Mouse (Mus musculus) stomach, embryonic 14.5 days (tissue): ENCODE data around the gene Cldn5. TPM values are rescaled to one million over a fixed set of nuclear protein-coding genes. Genes with fewer than 3 reads are reported as not detected.

ENCODE experiments used
- ATAC-seq: fragments of 200-750 bp; cut with Nextera tagmentation; 2 replicates; pipeline ENCODE4 v1.8.0; 2017; ENCODE audit warnings: low read depth, moderate TSS enrichment; ENCODE audit not compliant: insufficient number of reproducible peaks, insufficient read depth, low FRiP score
- H3K27ac ChIP-seq: fragments of 300-500 bp; sonication (generic); 2 replicates; pipeline ENCODE4 v1.5.1; 2014; ENCODE audit warnings: mild to moderate bottlenecking, low read length, moderate library complexity, mixed read lengths
- H3K27me3 ChIP-seq: fragments of 300-500 bp; sonication (generic); 2 replicates; pipeline ENCODE4 v1.6.1; 2014; ENCODE audit warnings: low read length, control low read depth, mixed read lengths; ENCODE audit not compliant: control insufficient read depth, insufficient read depth
- H3K36me3 ChIP-seq: fragments of 300-500 bp; sonication (generic); 2 replicates; pipeline ENCODE4 v1.6.1; 2014; ENCODE audit warnings: mild to moderate bottlenecking, control low read depth, low read length, moderate library complexity, mixed read lengths; ENCODE audit not compliant: control insufficient read depth, insufficient read depth
- H3K4me1 ChIP-seq: fragments of 300-500 bp; sonication (generic); 2 replicates; pipeline ENCODE4 v1.6.1; 2014; ENCODE audit warnings: low read length, control low read depth, mixed read lengths; ENCODE audit not compliant: control insufficient read depth, insufficient read depth
- H3K4me2 ChIP-seq: fragments of 300-500 bp; sonication (generic); replicated peaks from 2 replicates; pipeline ENCODE4 v1.6.1; 2014; ENCODE audit warnings: low read depth, low read length, control low read depth
- H3K4me3 ChIP-seq: fragments of 300-500 bp; sonication (generic); 2 replicates; pipeline ENCODE4 v1.5.1; 2014; ENCODE audit warnings: low read depth, low read length, control low read depth
- H3K9ac ChIP-seq: fragments of 300-500 bp; sonication (generic); replicated peaks from 2 replicates; pipeline ENCODE4 v1.6.1; 2014; ENCODE audit warnings: low read depth, mild to moderate bottlenecking, control low read depth, low read length, moderate library complexity, mixed read lengths
- H3K9me3 ChIP-seq: fragments of 300-500 bp; sonication (generic); 2 replicates; pipeline ENCODE4 v1.6.1; 2016; ENCODE audit warnings: low read depth, low read length, control low read depth; ENCODE audit not compliant: control insufficient read depth
- WGBS: fragments of 180-500 bp; shearing (Covaris S2); extraction: QIAGEN DNeasy Blood & Tissue Kit; methylation state at CpG from one replicate; pipeline ENCODE4 v1.1.7; 2014; 5-methylcytosine and 5-hydroxymethylcytosine counted together
- polyA plus RNA-seq: library from polyadenylated mRNA; unstranded; fragments of >200 nt; fragmentation: Nextera tagmentation; extraction: Ambion mirVana; gene quantifications from 2 replicates; pipeline ENCODE4 v1.2.1, GENCODE M21; 2014

The Cldn5 gene
- polyA plus RNA-seq, 1 experiment from 2014 or later: 15.5 TPM

GRCm38 (mm10) chr16:18751101-18751500, 25.5 kb upstream of the Cldn5 start:
- no peak overlapping the region for H3K9ac ChIP-seq
- no peaks in the 10 kb centered on the region for H3K36me3 ChIP-seq
- 70% methylated on average over 11 of the region's 11 CpGs for WGBS
- H3K27me3 ChIP-seq: no peaks in the 10 kb centered on the region
- H3K9me3 ChIP-seq: no peaks in the 10 kb centered on the region
- no peak overlapping the region for H3K4me3 ChIP-seq
- no peak overlapping the region for H3K4me2 ChIP-seq
- no peak for ATAC-seq
- H3K4me1 ChIP-seq: no peaks in the 10 kb centered on the region
- no peak overlapping the region for H3K27ac ChIP-seq

- 74% methylated on average over 10 of the region's 10 CpGs for WGBS
- no peak for ATAC-seq
Measured at GRCm38 (mm10) chr16:18751885-18752499, 24.7 kb upstream of the Cldn5 start.

GRCm38 (mm10) chr16:18761734-18762133, 14.9 kb upstream of the Cldn5 start:
- no peak overlapping the region for H3K27ac ChIP-seq
- H3K9ac ChIP-seq: no peak overlapping the region
- no peak overlapping the region for H3K4me2 ChIP-seq
- H3K36me3 ChIP-seq: no peaks in the 10 kb centered on the region
- no peaks in the 10 kb centered on the region for H3K27me3 ChIP-seq
- ATAC-seq: no peak; the same call in 1 of the 2 replicates
- no peak overlapping the region for H3K4me3 ChIP-seq
- no peaks in the 10 kb centered on the region for H3K4me1 ChIP-seq
- no peaks in the 10 kb centered on the region for H3K9me3 ChIP-seq
- 89% methylated on average over 4 of the region's 4 CpGs for WGBS

More at GRCm38 (mm10) chr16:18751885-18752499, 24.7 kb upstream of the Cldn5 start:
- no peak overlapping the region for H3K9ac ChIP-seq
- H3K27ac ChIP-seq: no peak overlapping the region
- H3K4me3 ChIP-seq: no peak overlapping the region
- no peaks in the 10 kb centered on the region for H3K27me3 ChIP-seq
- no peaks in the 10 kb centered on the region for H3K9me3 ChIP-seq
- H3K36me3 ChIP-seq: no peaks in the 10 kb centered on the region
- no peak overlapping the region for H3K4me2 ChIP-seq
- no peaks in the 10 kb centered on the region for H3K4me1 ChIP-seq

- no peaks in the 10 kb centered on the region for H3K9me3 ChIP-seq
- 48% methylated on average over 3 of the region's 3 CpGs for WGBS
Measured at GRCm38 (mm10) chr16:18762960-18763359, 13.7 kb upstream of the Cldn5 start.

GRCm38 (mm10) chr16:18766390-18766789, 10.3 kb upstream of the Cldn5 start:
- no peak overlapping the region for H3K4me3 ChIP-seq
- H3K36me3 ChIP-seq: no peaks in the 10 kb centered on the region
- ATAC-seq: no peak
- no peaks in the 10 kb centered on the region for H3K4me1 ChIP-seq
- no peak overlapping the region for H3K4me2 ChIP-seq
- no peak overlapping the region for H3K27ac ChIP-seq
- H3K9ac ChIP-seq: no peak overlapping the region
- H3K9me3 ChIP-seq: no peaks in the 10 kb centered on the region
- WGBS: 73% methylated on average over 4 of the region's 4 CpGs
- H3K27me3 ChIP-seq: no peaks in the 10 kb centered on the region

More at GRCm38 (mm10) chr16:18762960-18763359, 13.7 kb upstream of the Cldn5 start:
- Histone ChIP-seq H3K36me3 (no peaks in the 10 kb centered on the region), H3K4me1 (no peaks in the 10 kb centered on the region), H3K4me2 (no peak overlapping the region), H3K27me3 (no peaks in the 10 kb centered on the region), H3K9ac (no peak overlapping the region), H3K27ac (no peak overlapping the region), H3K4me3 (no peak overlapping the region)
- ATAC-seq: no peak

GRCm38 (mm10) chr16:18769501-18769900, 7.1 kb upstream of the Cldn5 start:
- H3K4me3 ChIP-seq: no peak overlapping the region

GRCm38 (mm10) chr16:18773936-18774335, 2.7 kb upstream of the Cldn5 start:
- no peaks in the 10 kb centered on the region for H3K9me3 ChIP-seq
- H3K4me3 ChIP-seq: no peak overlapping the region
- peaks cover 30% of the 10 kb centered on the region for H3K27me3 ChIP-seq
- peaks cover 9% of the 10 kb centered on the region for H3K4me1 ChIP-seq
- 17% methylated on average over 2 of the region's 2 CpGs for WGBS
- ATAC-seq: no peak
- H3K36me3 ChIP-seq: no peaks in the 10 kb centered on the region
- no peak overlapping the region for H3K27ac ChIP-seq
- H3K9ac ChIP-seq: no peak overlapping the region
- no peak overlapping the region for H3K4me2 ChIP-seq

More at GRCm38 (mm10) chr16:18769501-18769900, 7.1 kb upstream of the Cldn5 start:
- no peaks in the 10 kb centered on the region for H3K4me1 ChIP-seq
- no peaks in the 10 kb centered on the region for H3K9me3 ChIP-seq
- ATAC-seq: no peak
- H3K27me3 ChIP-seq: no peaks in the 10 kb centered on the region
- H3K27ac ChIP-seq: no peak overlapping the region
- WGBS: 76% methylated on average over 1 of the region's 1 CpGs
- H3K9ac ChIP-seq: no peak overlapping the region
- H3K4me2 ChIP-seq: no peak overlapping the region
- no peaks in the 10 kb centered on the region for H3K36me3 ChIP-seq

- Histone ChIP-seq H3K27ac (peak overlapping the region; percentile 16; the same call in 1 of the 2 replicates), H3K4me2 (no peak overlapping the region; the same call in 1 of the 2 replicates), H3K9me3 (no peaks in the 10 kb centered on the region), H3K27me3 (peaks cover 32% of the 10 kb centered on the region), H3K4me1 (peaks cover 9% of the 10 kb centered on the region), H3K36me3 (no peaks in the 10 kb centered on the region; the same call in 1 of the 2 replicates), H3K4me3 (no peak overlapping the region), H3K9ac (no peak overlapping the region)
- ATAC-seq: no peak
- 40% methylated on average over 18 of the region's 18 CpGs for WGBS
Measured at GRCm38 (mm10) chr16:18775621-18776555, 759 bp upstream of the Cldn5 start.
